Mouse (Mus musculus): ENCODE measurements around the gene Riox1. TPM values are rescaled to one million over a fixed set of nuclear protein-coding genes. Genes with fewer than 3 reads are reported as not detected.
A peak's percentile ranks its signal among the peaks of the same experiment; 100 is the strongest.

Gene Riox1
- polyA plus RNA-seq (2012; fragmentation: generic; extraction: Trizol), result 18.7 TPM
- long read RNA-seq, experiment 1, transcript Riox1-201 (1 exons, 2,344 nt), result major isoform, 10 of 10 reads
- long read RNA-seq, experiment 1, partial matches to known transcripts, result 0 of 10 reads
- long read RNA-seq, experiment 1, other reads (novel, unspliced or antisense), result 0 of 10 reads
- long read RNA-seq, experiment 2, transcript Riox1-201 (1 exons, 2,344 nt), result major isoform, 278 of 278 reads
- long read RNA-seq, experiment 2, partial matches to known transcripts, result 0 of 278 reads
- long read RNA-seq, experiment 2, other reads (novel, unspliced or antisense), result 0 of 278 reads

GRCm38 (mm10) chr12:83950493-83950839 lies at the start of gene Riox1:
Riox1 (plus strand) TSS chr12:83950608.
- H3K36me3 ChIP-seq (ENCODE audit: control insufficient read depth, insufficient read depth), result peaks cover 27% of the 10 kb centered on the region
- H3K27me3 ChIP-seq (ENCODE audit: control insufficient read depth, insufficient read depth, insufficient read length), result no peaks in the 10 kb centered on the region
- peak within 1 kb of the TSS; percentile 97 for H3ac ChIP-seq (ENCODE audit: control insufficient read depth, insufficient read length, low read depth)
- H3K79me3 ChIP-seq (ENCODE audit: low read depth), result peaks cover 27% of the 10 kb centered on the region
- TF ChIP-seq MAX (IDR thresholded peaks at IDR 0.05) (peak; percentile 18), CEBPB (IDR thresholded peaks at IDR 0.05; ENCODE audit: low read depth) (no peak), FOSL1 (IDR thresholded peaks at IDR 0.05; ENCODE audit: insufficient read depth, low read length, poor library complexity, severe bottlenecking) (no peak)
- H3K79me2 ChIP-seq (ENCODE audit: control insufficient read depth, insufficient read depth), result peaks cover 39% of the 10 kb centered on the region
- peak within 1 kb of the TSS; percentile 71 for H3K4me3 ChIP-seq (ENCODE audit: insufficient read depth, poor library complexity, severe bottlenecking)

- H3K4me3 ChIP-seq (ENCODE audit: insufficient read depth, poor library complexity, severe bottlenecking), result no peak overlapping the region
- TF ChIP-seq MYOG (IDR thresholded peaks at IDR 0.05; ENCODE audit: control insufficient read depth, extremely low read depth, insufficient read length) (no peak), CEBPB (IDR thresholded peaks at IDR 0.05; ENCODE audit: low read depth) (no peak), MYOD1 (IDR thresholded peaks at IDR 0.05; ENCODE audit: control insufficient read depth, insufficient read length, low read depth) (no peak), USF1 (IDR thresholded peaks at IDR 0.05; ENCODE audit: low read depth) (no peak), FOSL1 (IDR thresholded peaks at IDR 0.05; ENCODE audit: insufficient read depth, low read length, poor library complexity, severe bottlenecking) (no peak), CTCF (IDR thresholded peaks at IDR 0.05; ENCODE audit: control insufficient read depth, insufficient read depth, insufficient read length) (no peak), MAX (IDR thresholded peaks at IDR 0.05) (no peak)
- H3K79me3 ChIP-seq (ENCODE audit: low read depth), result peaks cover 5% of the 10 kb centered on the region
- no peaks in the 10 kb centered on the region for H3K27me3 ChIP-seq (ENCODE audit: control insufficient read depth, insufficient read depth, insufficient read length)
- H3K36me3 ChIP-seq (ENCODE audit: control insufficient read depth, insufficient read depth), result no peaks in the 10 kb centered on the region
- no peak overlapping the region for H3ac ChIP-seq (ENCODE audit: control insufficient read depth, insufficient read length, low read depth)
- H3K79me2 ChIP-seq (ENCODE audit: control insufficient read depth, insufficient read depth), result peaks cover 12% of the 10 kb centered on the region
Observed at GRCm38 (mm10) chr12:83910451-83910850, 40.0 kb upstream of the Riox1 start.

DNA sequence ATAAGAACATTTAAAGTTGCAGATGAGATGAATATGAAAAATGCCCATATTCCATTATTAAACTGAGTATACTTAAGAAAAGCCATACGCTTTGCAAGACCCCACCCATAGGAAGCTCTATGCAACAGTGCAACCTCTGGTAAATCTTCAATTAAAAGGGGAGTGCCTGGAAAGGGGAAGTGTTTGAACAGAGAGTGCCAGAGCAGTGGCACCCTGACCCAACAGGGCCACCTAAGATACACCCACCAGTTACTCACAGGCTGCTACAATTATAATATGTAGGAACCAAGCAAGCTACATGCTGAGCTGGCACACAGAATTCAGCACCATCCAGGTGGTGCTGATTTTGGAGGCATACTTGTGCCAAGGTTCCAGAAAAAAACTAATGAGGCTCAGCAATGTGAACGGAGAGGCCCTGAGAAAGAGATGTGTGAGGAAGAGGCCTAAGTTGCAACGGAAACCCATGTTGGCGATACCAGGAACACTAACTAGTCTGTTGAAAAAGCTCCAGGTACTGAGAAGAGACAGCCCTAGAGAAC lies 36.1 kb upstream of the Riox1 start:
- TF ChIP-seq CEBPB (IDR thresholded peaks at IDR 0.05; ENCODE audit: low read depth) (no peak), USF1 (IDR thresholded peaks at IDR 0.05; ENCODE audit: low read depth) (no peak), MYOD1 (IDR thresholded peaks at IDR 0.05; ENCODE audit: control insufficient read depth, insufficient read length, low read depth) (no peak), FOSL1 (IDR thresholded peaks at IDR 0.05; ENCODE audit: insufficient read depth, low read length, poor library complexity, severe bottlenecking) (no peak), MYOG (IDR thresholded peaks at IDR 0.05; ENCODE audit: control insufficient read depth, extremely low read depth, insufficient read length) (no peak), CTCF (IDR thresholded peaks at IDR 0.05; ENCODE audit: control insufficient read depth, insufficient read depth, insufficient read length) (no peak), MAX (IDR thresholded peaks at IDR 0.05) (no peak)
- Histone ChIP-seq H3K79me3 (ENCODE audit: low read depth) (peaks cover 7% of the 10 kb centered on the region), H3ac (ENCODE audit: control insufficient read depth, insufficient read length, low read depth) (no peak overlapping the region), H3K27me3 (ENCODE audit: control insufficient read depth, insufficient read depth, insufficient read length) (no peaks in the 10 kb centered on the region), H3K79me2 (ENCODE audit: control insufficient read depth, insufficient read depth) (peaks cover 19% of the 10 kb centered on the region), H3K4me3 (ENCODE audit: insufficient read depth, poor library complexity, severe bottlenecking) (no peak overlapping the region), H3K36me3 (ENCODE audit: control insufficient read depth, insufficient read depth) (peaks cover 9% of the 10 kb centered on the region)

- peaks cover 25% of the 10 kb centered on the region for H3K79me2 ChIP-seq (ENCODE audit: control insufficient read depth, insufficient read depth)
- H3K79me3 ChIP-seq (ENCODE audit: low read depth), result peaks cover 6% of the 10 kb centered on the region
- no peaks in the 10 kb centered on the region for H3K27me3 ChIP-seq (ENCODE audit: control insufficient read depth, insufficient read depth, insufficient read length)
- H3ac ChIP-seq (ENCODE audit: control insufficient read depth, insufficient read length, low read depth), result no peak overlapping the region
- no peak for TF ChIP-seq CTCF (IDR thresholded peaks at IDR 0.05; ENCODE audit: control insufficient read depth, insufficient read depth, insufficient read length)
- no peak for TF ChIP-seq MYOD1 (IDR thresholded peaks at IDR 0.05; ENCODE audit: control insufficient read depth, insufficient read length, low read depth)
- TF ChIP-seq FOSL1 (IDR thresholded peaks at IDR 0.05; ENCODE audit: insufficient read depth, low read length, poor library complexity, severe bottlenecking), result no peak
- TF ChIP-seq CEBPB (IDR thresholded peaks at IDR 0.05; ENCODE audit: low read depth), result no peak
- no peak for TF ChIP-seq USF1 (IDR thresholded peaks at IDR 0.05; ENCODE audit: low read depth)
- no peak for TF ChIP-seq MYOG (IDR thresholded peaks at IDR 0.05; ENCODE audit: control insufficient read depth, extremely low read depth, insufficient read length)
- no peak for TF ChIP-seq MAX (IDR thresholded peaks at IDR 0.05)
- H3K36me3 ChIP-seq (ENCODE audit: control insufficient read depth, insufficient read depth), result peaks cover 9% of the 10 kb centered on the region
- no peak overlapping the region for H3K4me3 ChIP-seq (ENCODE audit: insufficient read depth, poor library complexity, severe bottlenecking)
Observed at GRCm38 (mm10) chr12:83914797-83915196, 35.6 kb upstream of the Riox1 start.

GRCm38 (mm10) chr12:83916884-83917283 lies 33.5 kb upstream of the Riox1 start:
- Histone ChIP-seq H3K36me3 (ENCODE audit: control insufficient read depth, insufficient read depth) (peaks cover 9% of the 10 kb centered on the region), H3K27me3 (ENCODE audit: control insufficient read depth, insufficient read depth, insufficient read length) (no peaks in the 10 kb centered on the region), H3ac (ENCODE audit: control insufficient read depth, insufficient read length, low read depth) (no peak overlapping the region), H3K79me2 (ENCODE audit: control insufficient read depth, insufficient read depth) (peaks cover 35% of the 10 kb centered on the region), H3K4me3 (ENCODE audit: insufficient read depth, poor library complexity, severe bottlenecking) (no peak overlapping the region), H3K79me3 (ENCODE audit: low read depth) (peaks cover 7% of the 10 kb centered on the region)
- TF ChIP-seq MAX (IDR thresholded peaks at IDR 0.05) (no peak), CTCF (IDR thresholded peaks at IDR 0.05; ENCODE audit: control insufficient read depth, insufficient read depth, insufficient read length) (no peak), USF1 (IDR thresholded peaks at IDR 0.05; ENCODE audit: low read depth) (no peak), MYOD1 (IDR thresholded peaks at IDR 0.05; ENCODE audit: control insufficient read depth, insufficient read length, low read depth) (no peak)
